In the genomic region with DNA sequence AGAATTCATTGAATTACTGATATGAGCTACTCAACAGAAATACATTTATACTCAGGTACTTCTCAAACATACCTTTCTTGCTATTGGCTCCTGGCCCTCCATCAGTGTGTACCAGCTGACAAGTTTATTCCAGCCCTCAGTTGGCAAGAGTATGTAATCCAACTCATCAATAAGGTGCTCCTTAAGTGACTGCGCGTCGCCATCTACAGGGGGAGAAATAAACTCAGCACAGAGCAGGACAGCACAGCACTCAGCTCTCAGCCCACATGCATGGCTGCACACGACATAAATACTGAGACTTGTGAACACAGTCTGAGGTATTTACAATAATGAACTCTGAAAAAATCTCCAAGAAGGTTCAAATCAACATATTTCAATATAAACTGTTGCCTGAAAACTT, we compare ENCODE assay signal across 13 mouse cellular contexts. TPM values are rescaled to one million over a fixed set of nuclear protein-coding genes. Genes with fewer than 3 reads are reported as not detected.
A peak's percentile ranks its signal among the peaks of the same experiment; 100 is the strongest.
DNase-seq lines count a peak whose midpoint lies in the region; ATAC-seq lines count a peak whose summit lies in the region.
"Had no signal": no experiment of that assay in that cellular context is flagged by ENCODE, and none has a peak within 500 bp of the region (broad histone marks: within the 10 kb centered on the region; RNA-seq: fewer than 3 reads in every experiment).

No protein-coding gene starts in this region.

- H3K27me3 ChIP-seq in heart, embryonic 12.5 days (replicated peaks): no peaks in the 10 kb centered on the region
- no peaks in the 10 kb centered on the region for H3K27me3 ChIP-seq in midbrain, embryonic 14.5 days (ENCODE audit: control insufficient read depth, insufficient read depth, low read length)
- no peaks in the 10 kb centered on the region for H3K27me3 ChIP-seq in midbrain, embryonic 15.5 days (replicated peaks)
- H3K27me3 ChIP-seq: neural tube, embryonic 13.5 days; stomach, embryonic 15.5 days had no signal

- ATAC-seq in heart, embryonic 12.5 days (ENCODE audit: insufficient number of reproducible peaks, low FRiP score): 0 out of 2 replicates have a peak, but pooled peaks have one; percentile 45
- no peak for ATAC-seq in midbrain, embryonic 14.5 days (ENCODE audit: low FRiP score, low TSS enrichment)
- ATAC-seq in midbrain, embryonic 15.5 days (replicated peaks): no peak
- peak; percentile 45 for ATAC-seq in activated CD4-positive, CD25-positive, alpha-beta regulatory T cell, adult 4 months
- peak; percentile 85 for ATAC-seq in megakaryocyte-erythroid progenitor cell, adult 5-6 weeks (replicated peaks; ENCODE audit: low FRiP score, low TSS enrichment, poor library complexity, severe bottlenecking)
- ATAC-seq: inflammation-experienced regulatory T-cells, adult 6 months had no signal

- H3K4me2 ChIP-seq in heart, embryonic 12.5 days: no peak overlapping the region
- H3K4me2 ChIP-seq in midbrain, embryonic 14.5 days (ENCODE audit: low read length): no peak overlapping the region
- no peak overlapping the region for H3K4me2 ChIP-seq in midbrain, embryonic 15.5 days
- H3K4me2 ChIP-seq: neural tube, embryonic 13.5 days; stomach, embryonic 15.5 days had no signal

- no peak overlapping the region for H3K27ac ChIP-seq in heart, embryonic 12.5 days (ENCODE audit: poor library complexity, severe bottlenecking)
- H3K27ac ChIP-seq in midbrain, embryonic 14.5 days (replicated peaks; ENCODE audit: low read depth, low read length): no peak overlapping the region
- H3K27ac ChIP-seq in midbrain, embryonic 15.5 days: no peak overlapping the region
- H3K27ac ChIP-seq: neural tube, embryonic 13.5 days; stomach, embryonic 15.5 days had no signal

- H3K9me3 ChIP-seq in heart, embryonic 12.5 days (replicated peaks): no peaks in the 10 kb centered on the region
- H3K9me3 ChIP-seq in midbrain, embryonic 14.5 days (ENCODE audit: control insufficient read depth, low read length): no peaks in the 10 kb centered on the region
- no peaks in the 10 kb centered on the region for H3K9me3 ChIP-seq in midbrain, embryonic 15.5 days
- H3K9me3 ChIP-seq: neural tube, embryonic 13.5 days; stomach, embryonic 15.5 days had no signal

- peaks cover 43% of the 10 kb centered on the region for H3K36me3 ChIP-seq in heart, embryonic 12.5 days
- peaks cover 55% of the 10 kb centered on the region for H3K36me3 ChIP-seq in midbrain, embryonic 14.5 days (ENCODE audit: control insufficient read depth, insufficient read depth, low read length)
- H3K36me3 ChIP-seq in midbrain, embryonic 15.5 days (replicated peaks): peaks cover 27% of the 10 kb centered on the region; the same call in 1 of the 2 replicates

- H3K4me3 ChIP-seq in heart, embryonic 12.5 days: no peak overlapping the region
- no peak overlapping the region for H3K4me3 ChIP-seq in midbrain, embryonic 14.5 days (replicated peaks; ENCODE audit: low read depth, low read length)
- H3K4me3 ChIP-seq in midbrain, embryonic 15.5 days: no peak overlapping the region
- H3K4me3 ChIP-seq: neural tube, embryonic 13.5 days; stomach, embryonic 15.5 days had no signal

- intact Hi-C loops in heart, postnatal 25 days (cut with DNase I): no loop called here

- DNase-seq in heart, postnatal 25 days (ENCODE audit: low spot score): no peak
- DNase-seq in midbrain, embryonic 14.5 days: peak; percentile 20
- no peak for DNase-seq in thymus, postnatal 36 days
- no peak for DNase-seq in lung, postnatal 4 days
- DNase-seq: cerebellum, adult 9-10 months; gastrocnemius, postnatal 14 days had no signal

- no peaks in the 10 kb centered on the region for H3K4me1 ChIP-seq in heart, embryonic 12.5 days (replicated peaks)
- no peaks in the 10 kb centered on the region for H3K4me1 ChIP-seq in midbrain, embryonic 14.5 days (ENCODE audit: control insufficient read depth, insufficient read depth, low read length)
- no peaks in the 10 kb centered on the region for H3K4me1 ChIP-seq in midbrain, embryonic 15.5 days
- H3K4me1 ChIP-seq: neural tube, embryonic 13.5 days; stomach, embryonic 15.5 days had no signal

- 75% methylated on average over 4 of the region's 4 CpGs for WGBS in heart, embryonic 12.5 days
- 67% methylated on average over 4 of the region's 4 CpGs for WGBS in midbrain, embryonic 14.5 days
- 74% methylated on average over 4 of the region's 4 CpGs for WGBS in midbrain, embryonic 15.5 days

- no peak overlapping the region for H3K9ac ChIP-seq in heart, embryonic 12.5 days
- H3K9ac ChIP-seq in midbrain, embryonic 14.5 days (replicated peaks; ENCODE audit: low read length): no peak overlapping the region
- no peak overlapping the region for H3K9ac ChIP-seq in midbrain, embryonic 15.5 days
- H3K9ac ChIP-seq: neural tube, embryonic 13.5 days; stomach, embryonic 15.5 days had no signal

RNA-seq across cellular contexts. Expression of gene Usp15, which starts 21.0 kb away (rescaled TPM):
- 70.4 and 72.3 TPM in 2 replicates for polyA plus RNA-seq in heart, embryonic 12.5 days (2016; fragmentation: Nextera tagmentation; extraction: Ambion mirVana)
- 10 to 100 TPM; 88.5 to 94.6 TPM for total RNA-seq in heart, postnatal 25 days (2021)
- polyA plus RNA-seq in midbrain, embryonic 14.5 days (2014; fragmentation: Nextera tagmentation; extraction: Ambion mirVana): 90.9 and 92.3 TPM in 2 replicates
- 65.9 and 71.1 TPM in 2 replicates for polyA plus RNA-seq in midbrain, embryonic 15.5 days (2015; fragmentation: Nextera tagmentation; extraction: Ambion mirVana)
- polyA plus RNA-seq in activated CD4-positive, CD25-positive, alpha-beta regulatory T cell, adult 4 months (2017; shearing (Covaris generic)): 100 to 1,000 TPM; 114 to 147 TPM
- 238 and 273 TPM in 2 replicates for total RNA-seq in megakaryocyte-erythroid progenitor cell, adult 5-6 weeks (2014; fragmentation: Nextera tagmentation)
- total RNA-seq in megakaryocyte-erythroid progenitor cell, adult 5-6 weeks (2017): 392 and 407 TPM in 2 replicates

Comparison
In these comparisons a context has a peak if more than half of its experiments do, and no peak if none do; other contexts are left out.
1. ATAC-seq: peak in heart, embryonic 12.5 days (single experiment), activated CD4-positive, CD25-positive, alpha-beta regulatory T cell, adult 4 months (single experiment) and megakaryocyte-erythroid progenitor cell, adult 5-6 weeks (single experiment); none in midbrain, embryonic 14.5 days (single experiment) and midbrain, embryonic 15.5 days (single experiment).